Mouse (Mus musculus) heart, embryonic 11.5 days (tissue): ENCODE measurements around the gene Syne1. TPM values are rescaled to one million over a fixed set of nuclear protein-coding genes. Genes with fewer than 3 reads are reported as not detected.

Experiments used
- ATAC-seq: fragments of 200-750 bp; cut with Nextera tagmentation; replicated peaks from 2 replicates; pipeline ENCODE4 v1.8.0; 2017; ENCODE audit warnings: moderate library complexity; ENCODE audit not compliant: insufficient number of reproducible peaks, low FRiP score, low TSS enrichment
- H3K27ac ChIP-seq: fragments of 300-500 bp; sonication (generic); 2 replicates; pipeline ENCODE4 v1.5.1; 2014; ENCODE audit warnings: mild to moderate bottlenecking, low read depth, low read length
- H3K27me3 ChIP-seq: fragments of 300-500 bp; sonication (generic); 2 replicates; pipeline ENCODE4 v1.6.1; 2014; ENCODE audit warnings: mild to moderate bottlenecking, low read length, mixed read lengths; ENCODE audit not compliant: control insufficient read depth, insufficient read depth
- H3K36me3 ChIP-seq: fragments of 300-500 bp; sonication (generic); 2 replicates; pipeline ENCODE4 v1.6.1; 2014; ENCODE audit warnings: mild to moderate bottlenecking, low read length, moderate library complexity, mixed read lengths; ENCODE audit not compliant: control insufficient read depth, insufficient read depth
- H3K4me1 ChIP-seq: fragments of 300-500 bp; sonication (generic); 2 replicates; pipeline ENCODE4 v1.6.1; 2014; ENCODE audit warnings: low read length; ENCODE audit not compliant: control insufficient read depth, insufficient read depth
- H3K4me2 ChIP-seq: fragments of 300-500 bp; sonication (generic); 2 replicates; pipeline ENCODE4 v1.6.1; 2014; ENCODE audit warnings: mild to moderate bottlenecking, moderate library complexity
- H3K4me3 ChIP-seq: fragments of 300-500 bp; sonication (generic); 2 replicates; pipeline ENCODE4 v1.5.1; 2014; ENCODE audit warnings: low read depth, low read length
- H3K9ac ChIP-seq: fragments of 300-500 bp; sonication (generic); 2 replicates; pipeline ENCODE4 v1.6.1; 2014; ENCODE audit warnings: mild to moderate bottlenecking, low read depth, low read length, moderate library complexity
- H3K9me3 ChIP-seq: fragments of 300-500 bp; sonication (generic); replicated peaks from 2 replicates; pipeline ENCODE4 v1.6.1; 2016; ENCODE audit warnings: low read length; ENCODE audit not compliant: control insufficient read depth
- WGBS: fragments of 180-500 bp; shearing (Covaris S2); extraction: QIAGEN DNeasy Blood & Tissue Kit; methylation state at CpG from one replicate; pipeline ENCODE4 v1.1.7; 2014; ENCODE audit not compliant: insufficient replicate concordance; 5-methylcytosine and 5-hydroxymethylcytosine counted together
- polyA plus RNA-seq: library from polyadenylated mRNA; unstranded; fragments of >200 nt; fragmentation: Nextera tagmentation; extraction: Ambion mirVana; gene quantifications from 2 replicates; pipeline ENCODE4 v1.2.1, GENCODE M21; 2014

Gene Syne1
- 13.7 and 18.2 TPM in 2 replicates for polyA plus RNA-seq

DNA sequence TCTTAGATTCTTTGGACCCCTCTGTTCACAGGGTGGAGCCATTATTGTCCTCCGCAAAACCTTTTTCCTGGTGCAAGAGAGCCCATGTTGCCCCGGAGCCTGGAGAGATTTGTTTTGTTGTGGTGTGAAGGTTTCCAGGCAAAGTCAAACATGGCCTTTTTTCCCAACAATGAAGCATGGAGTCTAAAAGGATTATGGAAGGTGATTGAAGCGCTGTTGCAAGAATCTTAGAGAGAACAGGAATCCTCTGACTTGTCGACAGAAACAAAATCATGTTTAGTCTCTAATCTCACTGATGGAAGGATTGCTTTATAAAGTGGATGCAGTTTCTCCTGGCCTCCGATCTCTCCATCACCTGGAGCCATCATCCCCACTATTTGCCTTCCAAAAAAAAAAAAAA is at the start of gene Syne1:
Syne1 (minus strand) TSS at position 101 of the 400 bp plus-strand sequence.
- Histone ChIP-seq H3K4me2 (peak within 1 kb of the TSS; percentile 90), H3K4me3 (peak within 1 kb of the TSS; percentile 58), H3K27ac (no peak within 1 kb of the TSS), H3K9ac (peak within 1 kb of the TSS; percentile 43; the same call in 1 of the 2 replicates), H3K27me3 (peaks cover 6% of the 10 kb centered on the region; the same call in 1 of the 2 replicates), H3K4me1 (no peaks in the 10 kb centered on the region), H3K36me3 (no peaks in the 10 kb centered on the region), H3K9me3 (no peaks in the 10 kb centered on the region)
- 62% methylated on average over 5 of the region's 5 CpGs for WGBS
- no peak for ATAC-seq

DNA sequence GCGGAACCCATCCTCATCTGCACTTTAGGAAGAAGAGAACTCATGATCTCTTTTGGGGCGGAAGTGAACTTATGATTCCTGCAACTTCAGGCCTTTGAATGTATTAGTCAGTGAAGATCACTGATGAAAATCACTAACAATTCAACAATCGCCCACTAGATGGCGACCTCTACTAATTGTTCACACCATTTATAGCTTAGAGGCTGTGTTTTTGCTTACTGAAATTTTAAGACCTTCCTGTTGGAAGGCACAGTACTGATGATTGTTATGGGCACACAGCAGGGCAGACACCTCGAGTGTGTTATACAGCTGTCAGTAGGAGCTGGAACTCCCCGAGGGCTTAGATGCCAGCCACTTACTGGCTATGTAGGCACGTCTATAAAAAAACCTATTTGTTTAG is 48.8 kb upstream of the Syne1 start:
- ATAC-seq, result 0 out of 2 replicates have a peak, but pooled peaks have one; percentile 52

DNA sequence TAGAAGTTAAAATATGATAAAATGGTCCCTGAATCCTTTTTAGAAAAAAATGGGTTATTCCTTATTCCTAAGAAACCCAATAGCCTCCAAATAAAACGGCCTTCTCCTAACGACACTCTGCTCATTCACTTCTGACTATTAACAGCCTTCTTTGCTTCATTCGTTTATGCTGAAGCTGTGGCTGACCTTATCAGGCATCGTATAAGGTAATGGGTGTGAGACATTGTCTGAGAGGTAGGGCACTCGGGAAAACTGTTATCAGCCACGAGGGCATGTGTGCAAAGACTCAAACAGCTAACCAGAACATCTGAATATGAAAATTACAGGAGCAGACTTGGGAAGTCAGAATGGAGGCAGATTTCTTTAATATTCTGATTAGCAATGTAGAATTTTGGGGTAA is 45.3 kb upstream of the Syne1 start:
- Histone ChIP-seq H3K27me3 (no peaks in the 10 kb centered on the region), H3K9me3 (no peaks in the 10 kb centered on the region)
- 34% methylated on average over 6 of the region's 6 CpGs for WGBS

More for the DNA sequence above, 48.8 kb upstream of the Syne1 start:
- H3K4me2 ChIP-seq, result no peak overlapping the region
- H3K4me3 ChIP-seq, result no peak overlapping the region
- H3K27ac ChIP-seq, result no peak overlapping the region
- H3K36me3 ChIP-seq, result no peaks in the 10 kb centered on the region
- 25% methylated on average over 7 of the region's 7 CpGs for WGBS
- H3K9me3 ChIP-seq, result no peaks in the 10 kb centered on the region
- H3K27me3 ChIP-seq, result no peaks in the 10 kb centered on the region
- no peaks in the 10 kb centered on the region for H3K4me1 ChIP-seq
- H3K9ac ChIP-seq, result no peak overlapping the region

GRCm38 (mm10) chr10:5594457-5594856 is 43.2 kb upstream of the Syne1 start:
- Histone ChIP-seq H3K27ac (no peak overlapping the region), H3K27me3 (no peaks in the 10 kb centered on the region), H3K9ac (no peak overlapping the region), H3K36me3 (no peaks in the 10 kb centered on the region), H3K4me2 (peak overlapping the region; percentile 29), H3K4me1 (peaks cover 7% of the 10 kb centered on the region; the same call in 1 of the 2 replicates), H3K4me3 (0 out of 2 replicates have a peak overlapping the region, but pooled peaks have one; percentile 5), H3K9me3 (no peaks in the 10 kb centered on the region)
- 52% methylated on average over 5 of the region's 5 CpGs for WGBS
- no peak for ATAC-seq

More for the DNA sequence above, 45.3 kb upstream of the Syne1 start:
- no peak overlapping the region for H3K4me3 ChIP-seq
- H3K36me3 ChIP-seq, result no peaks in the 10 kb centered on the region
- no peak overlapping the region for H3K9ac ChIP-seq
- ATAC-seq, result no peak
- no peak overlapping the region for H3K27ac ChIP-seq
- H3K4me1 ChIP-seq, result peaks cover 5% of the 10 kb centered on the region; the same call in 1 of the 2 replicates
- H3K4me2 ChIP-seq, result no peak overlapping the region

GRCm38 (mm10) chr10:5593464-5593863 is 42.2 kb upstream of the Syne1 start, which contains the start of gene Myct1:
TSS of gene Myct1 (plus strand) at chr10:5593775.
- H3K9ac ChIP-seq, result 0 out of 2 replicates have a peak within 1 kb of the TSS, but pooled peaks have one; percentile 28
- peak within 1 kb of the TSS; percentile 29 for H3K4me2 ChIP-seq
- H3K27ac ChIP-seq, result peak within 1 kb of the TSS; percentile 46
- H3K4me1 ChIP-seq, result peaks cover 7% of the 10 kb centered on the region; the same call in 1 of the 2 replicates
- H3K36me3 ChIP-seq, result no peaks in the 10 kb centered on the region
- 19% methylated on average over 5 of the region's 5 CpGs for WGBS
- H3K4me3 ChIP-seq, result 0 out of 2 replicates have a peak within 1 kb of the TSS, but pooled peaks have one; percentile 5
- no peaks in the 10 kb centered on the region for H3K9me3 ChIP-seq
- peak; percentile 55 for ATAC-seq
- H3K27me3 ChIP-seq, result no peaks in the 10 kb centered on the region

- ATAC-seq, result no peak
- no peaks in the 10 kb centered on the region for H3K27me3 ChIP-seq
- peak overlapping the region; percentile 57 for H3K27ac ChIP-seq
- H3K4me2 ChIP-seq, result no peak overlapping the region
- no peaks in the 10 kb centered on the region for H3K9me3 ChIP-seq
- peaks cover 7% of the 10 kb centered on the region; the same call in 1 of the 2 replicates for H3K4me1 ChIP-seq
- 65% methylated on average over 4 of the region's 4 CpGs for WGBS
- H3K4me3 ChIP-seq, result no peak overlapping the region
- H3K9ac ChIP-seq, result no peak overlapping the region
- H3K36me3 ChIP-seq, result no peaks in the 10 kb centered on the region
Measured at GRCm38 (mm10) chr10:5591996-5592395, 40.7 kb upstream of the Syne1 start.

DNA sequence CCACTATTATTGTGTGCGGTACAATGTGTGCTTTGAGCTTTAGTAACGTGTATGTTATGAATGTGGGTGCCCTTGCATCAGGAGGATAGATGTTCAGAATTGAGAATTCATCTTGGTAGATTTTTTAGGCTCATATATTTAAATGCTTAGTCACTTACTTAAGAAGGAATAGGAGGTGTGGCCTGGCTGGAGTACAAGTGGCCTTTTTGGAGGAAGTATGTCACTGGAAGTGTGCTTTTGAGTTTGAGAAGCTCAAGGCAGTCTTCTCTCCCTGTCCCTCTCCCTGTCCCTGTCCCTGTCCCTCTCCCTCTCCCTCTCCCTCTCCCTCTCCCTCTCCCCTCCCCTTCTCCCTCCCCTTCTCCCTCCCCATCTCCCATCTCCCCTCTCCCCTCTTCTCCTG is 39.8 kb upstream of the Syne1 start:
- no peak for ATAC-seq
- Histone ChIP-seq H3K36me3 (no peaks in the 10 kb centered on the region), H3K4me2 (no peak overlapping the region), H3K9ac (no peak overlapping the region), H3K9me3 (no peaks in the 10 kb centered on the region), H3K27me3 (no peaks in the 10 kb centered on the region), H3K4me1 (peaks cover 7% of the 10 kb centered on the region; the same call in 1 of the 2 replicates), H3K27ac (peak overlapping the region; percentile 57), H3K4me3 (no peak overlapping the region)
- WGBS, result 71% methylated on average over 2 of the region's 2 CpGs

DNA sequence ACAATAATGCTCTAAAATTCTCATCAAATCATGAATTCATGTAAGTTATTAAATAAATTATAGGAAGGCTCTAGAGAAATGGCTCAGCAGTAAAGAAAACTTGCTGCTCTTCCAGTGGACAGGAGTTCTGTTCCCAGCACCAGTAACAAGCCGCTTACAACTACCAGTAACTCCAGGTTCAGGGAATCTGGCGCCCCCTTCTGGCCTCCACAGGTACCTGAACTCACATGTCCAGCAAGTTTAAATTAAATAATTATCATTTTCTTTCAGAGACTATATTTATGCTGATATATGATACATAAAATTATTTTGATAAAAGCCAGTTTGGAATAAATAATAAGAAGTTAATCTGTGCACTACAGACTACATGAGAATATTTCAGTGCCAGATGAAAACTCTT is 22.0 kb upstream of the Syne1 start:
- ATAC-seq, result no peak
- Histone ChIP-seq H3K4me1 (no peaks in the 10 kb centered on the region), H3K9ac (no peak overlapping the region), H3K27me3 (no peaks in the 10 kb centered on the region), H3K4me3 (no peak overlapping the region), H3K4me2 (no peak overlapping the region), H3K36me3 (no peaks in the 10 kb centered on the region), H3K27ac (no peak overlapping the region), H3K9me3 (no peaks in the 10 kb centered on the region)
- WGBS, result 48% methylated on average over 2 of the region's 2 CpGs

GRCm38 (mm10) chr10:5571332-5571731 is 20.1 kb upstream of the Syne1 start:
- no peaks in the 10 kb centered on the region for H3K27me3 ChIP-seq
- H3K4me3 ChIP-seq, result no peak overlapping the region
- H3K4me2 ChIP-seq, result no peak overlapping the region
- no peak overlapping the region for H3K9ac ChIP-seq
- no peaks in the 10 kb centered on the region for H3K36me3 ChIP-seq
- ATAC-seq, result no peak
- no peaks in the 10 kb centered on the region for H3K9me3 ChIP-seq
- WGBS, result 62% methylated on average over 5 of the region's 5 CpGs
- H3K27ac ChIP-seq, result no peak overlapping the region
- H3K4me1 ChIP-seq, result no peaks in the 10 kb centered on the region
